Mouse (Mus musculus) cerebellum, postnatal 10 days (tissue): ENCODE measurements at regions not wholly inside any gene's neighbourhood (a gene's known extent, or its start where the extent isn't known, plus 50 kb on each side); places are given as distances from the start of the nearest gene placed in this dataset.

Experiments used
- DNase-seq, 2 experiments: peaks; one replicate each; pipeline ENCODE4 v3.0.0; 2021; ENCODE audit warnings: mixed read lengths in 2 of 2

DNA sequence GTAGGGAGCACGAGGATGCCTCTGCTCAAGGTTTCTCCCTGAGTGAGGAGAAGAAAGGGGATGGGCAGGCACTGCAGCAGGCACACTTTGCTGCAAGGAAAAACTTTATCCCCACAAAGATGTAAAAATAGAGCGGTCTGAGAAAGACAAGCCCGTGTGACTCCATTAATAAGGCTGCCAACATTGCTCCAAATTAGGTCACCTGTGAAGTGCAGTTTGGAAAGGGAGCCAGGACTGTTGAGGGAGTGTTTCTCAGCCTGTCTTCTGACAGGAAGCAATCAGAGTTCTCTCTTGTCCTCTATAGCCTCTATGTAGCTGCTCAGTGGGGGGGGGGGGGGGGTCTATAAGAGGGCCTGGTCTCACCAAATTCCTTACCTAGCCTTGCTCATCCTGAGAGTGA is 51.0 kb downstream of the Gm10234 start:
- peak in 1 of 2 experiments; percentile 6 for DNase-seq

DNA sequence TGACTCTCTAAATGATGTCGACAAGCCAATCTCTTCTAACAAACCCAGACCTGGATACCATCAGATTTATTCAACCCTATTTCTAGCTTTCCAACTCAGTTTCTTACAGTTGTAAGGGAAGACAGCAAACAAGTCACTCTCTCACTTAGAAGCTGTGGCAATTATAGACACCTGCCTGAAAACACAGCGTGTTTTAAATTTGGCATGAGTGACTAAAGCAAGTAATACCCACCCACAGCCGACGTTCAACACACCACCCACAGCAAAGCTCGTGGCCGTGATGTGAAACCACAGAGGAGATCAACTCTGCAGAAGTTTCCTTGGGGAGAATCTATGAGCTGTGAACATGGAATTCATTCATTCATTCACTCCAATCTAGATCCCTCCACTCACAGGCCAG is 52.4 kb downstream of the Gm10234 start:
- no peak for DNase-seq

DNA sequence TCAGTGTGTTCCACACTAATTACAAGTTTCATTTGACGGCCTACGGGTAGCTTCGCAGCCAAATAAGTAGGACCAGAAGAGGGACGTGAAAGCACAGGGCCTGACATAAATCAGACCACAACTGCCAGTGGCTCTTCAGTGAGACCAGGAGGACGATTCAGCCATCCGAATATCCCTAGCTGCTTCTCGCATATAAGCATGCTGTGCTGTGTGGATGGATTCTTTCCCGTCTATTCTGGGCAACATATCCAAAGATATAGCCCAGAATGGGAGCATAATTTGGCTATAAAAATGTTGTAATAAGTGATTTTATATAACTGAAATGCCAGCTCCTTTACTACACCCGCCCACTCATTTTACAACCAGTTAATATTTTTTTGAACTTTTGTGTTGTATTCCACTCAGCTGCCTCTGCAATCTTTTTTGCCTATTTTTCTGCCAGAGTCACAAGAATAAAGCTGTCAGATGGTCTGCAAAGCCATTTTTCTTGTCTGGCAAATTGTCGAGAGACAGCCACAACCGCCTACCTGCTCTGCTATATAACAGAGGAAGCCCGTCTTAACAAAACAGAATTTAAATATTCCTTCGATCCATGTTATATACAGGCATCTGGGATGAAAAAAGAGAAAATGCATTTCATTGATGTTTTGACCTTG is 55.8 kb downstream of the Gm10234 start:
- DNase-seq: no peak

DNA sequence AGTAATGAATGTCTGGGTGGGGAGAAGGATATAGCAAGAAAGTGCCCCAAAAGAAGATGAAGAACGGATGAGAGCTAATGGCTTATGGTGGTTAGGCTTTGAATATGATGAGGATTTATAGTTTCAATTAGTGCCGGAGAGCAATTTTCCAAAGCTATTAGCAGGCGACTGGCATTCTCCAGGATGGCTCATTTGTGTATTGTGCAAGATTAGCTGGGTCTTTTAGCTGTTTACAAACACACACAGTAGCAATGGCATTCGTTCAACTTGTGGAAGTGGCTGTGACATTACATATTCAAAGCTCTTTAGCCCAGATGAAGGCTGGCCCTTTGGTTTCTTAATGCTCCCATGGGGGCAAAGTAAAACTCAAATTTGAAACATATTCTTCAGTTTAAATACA is 56.4 kb downstream of the Gm10234 start:
- no peak for DNase-seq
